Mouse (Mus musculus): ENCODE measurements at regions not wholly inside any gene's neighbourhood (a gene's known extent, or its start where the extent isn't known, plus 50 kb on each side); places are given as distances from the start of the nearest gene placed in this dataset.

DNA sequence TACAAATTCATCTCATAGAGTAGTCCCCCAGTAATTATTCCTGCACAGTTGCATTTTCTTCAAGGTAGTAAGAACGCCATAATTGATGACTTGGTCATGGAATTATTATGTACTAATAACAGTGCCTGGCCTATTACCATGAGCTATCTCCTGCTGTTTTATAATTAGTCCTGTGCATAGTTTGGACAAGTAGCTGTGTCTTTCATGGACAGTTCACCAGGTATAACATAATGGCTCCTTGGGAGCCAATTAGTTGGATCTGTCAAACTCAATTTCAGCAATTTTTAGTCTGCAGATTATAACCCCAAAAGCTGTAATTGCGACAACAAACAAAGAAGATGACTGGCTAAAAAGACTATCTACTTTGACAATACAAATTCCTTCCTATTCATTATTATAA is 1345.5 kb downstream of the Slitrk1 start:
- no peak overlapping the region for H3K27ac ChIP-seq (ENCODE audit: insufficient read depth, low read length)
- no peak overlapping the region for H3K4me3 ChIP-seq (ENCODE audit: insufficient read depth, low read length)
- H3K4me1 ChIP-seq (ENCODE audit: control insufficient read depth, insufficient read depth, low read length): no peaks in the 10 kb centered on the region
- TF ChIP-seq CTCF (IDR thresholded peaks at IDR 0.05; ENCODE audit: extremely low read depth, insufficient read depth, low read length) (no peak), POLR2A (IDR thresholded peaks at IDR 0.05; ENCODE audit: extremely low read depth, insufficient read depth, low read length) (no peak)

Data from cortical plate, adult 2 months (tissue).